Mouse (Mus musculus) 3T3-L1 (cell line): ENCODE results near the gene Lrrc51.
A peak's percentile ranks its signal among the peaks of the same experiment; 100 is the strongest.

Experiments
- DNase-seq: peaks from one replicate; pipeline ENCODE4 v3.0.0-alpha.2; 2015; ENCODE audit warnings: low read depth, low spot score

Gene Lrrc51

GRCm38 (mm10) chr7:101884160-101884559 lies 49.5 kb downstream of the Lrrc51 start:
- DNase-seq, result no peak

DNA sequence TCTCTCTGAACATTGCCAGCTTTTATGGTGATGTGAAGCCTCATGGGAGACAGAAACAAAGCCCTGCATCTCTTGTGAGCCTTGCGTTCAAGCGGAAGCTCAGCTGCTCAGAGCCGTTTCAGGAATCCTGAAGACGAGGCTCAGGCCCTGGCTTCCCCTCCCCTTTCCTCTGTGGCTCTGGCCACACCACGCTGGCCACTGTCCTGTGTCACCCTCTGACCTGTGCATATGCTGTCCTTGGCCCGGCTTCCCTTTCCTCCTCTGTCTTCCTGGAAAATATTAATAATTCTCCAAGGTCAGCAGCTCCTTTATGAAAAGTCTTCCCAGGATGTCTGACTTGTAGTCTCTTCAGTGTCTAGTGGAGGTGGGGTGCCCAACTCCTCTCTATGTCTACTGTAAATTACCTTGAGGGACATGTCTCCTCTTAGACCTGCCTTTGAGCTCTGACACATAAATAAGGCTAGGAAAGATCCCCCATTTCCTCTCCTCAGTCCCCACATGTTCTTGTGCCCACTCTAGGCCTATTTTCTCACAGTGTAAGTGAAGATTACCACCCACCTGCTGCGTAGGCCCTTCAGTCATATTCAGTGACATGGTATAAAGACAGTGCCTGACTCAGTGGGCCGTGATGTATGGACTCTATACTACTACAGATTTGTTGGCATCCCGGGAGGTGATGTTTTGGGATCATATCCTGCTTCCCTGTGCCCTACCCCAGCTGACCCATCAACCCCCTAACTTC lies 51.1 kb downstream of the Lrrc51 start:
- no peak for DNase-seq

- no peak for DNase-seq
These were observed 52.8 kb downstream of the Lrrc51 start for GRCm38 (mm10) chr7:101880855-101881254.

DNA sequence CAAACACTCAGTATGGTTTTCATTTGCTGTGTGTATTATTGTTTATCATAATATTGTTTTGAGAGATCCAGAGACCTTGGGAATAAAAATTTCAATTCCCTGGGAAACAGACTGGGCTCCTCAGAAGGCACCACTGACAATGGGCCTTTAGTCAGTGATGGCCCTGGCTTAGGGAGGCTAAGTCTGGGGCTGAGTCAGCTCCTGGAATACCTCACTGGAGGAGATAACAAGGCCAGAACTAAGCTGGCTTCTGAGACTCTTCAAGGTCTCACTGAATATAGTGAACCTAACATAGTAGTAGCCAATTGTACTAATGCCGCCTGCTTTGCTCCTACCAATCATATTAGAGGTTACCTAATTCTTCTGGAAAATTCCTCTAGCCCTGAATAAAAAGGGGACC lies 57.7 kb downstream of the Lrrc51 start:
- no peak for DNase-seq

DNA sequence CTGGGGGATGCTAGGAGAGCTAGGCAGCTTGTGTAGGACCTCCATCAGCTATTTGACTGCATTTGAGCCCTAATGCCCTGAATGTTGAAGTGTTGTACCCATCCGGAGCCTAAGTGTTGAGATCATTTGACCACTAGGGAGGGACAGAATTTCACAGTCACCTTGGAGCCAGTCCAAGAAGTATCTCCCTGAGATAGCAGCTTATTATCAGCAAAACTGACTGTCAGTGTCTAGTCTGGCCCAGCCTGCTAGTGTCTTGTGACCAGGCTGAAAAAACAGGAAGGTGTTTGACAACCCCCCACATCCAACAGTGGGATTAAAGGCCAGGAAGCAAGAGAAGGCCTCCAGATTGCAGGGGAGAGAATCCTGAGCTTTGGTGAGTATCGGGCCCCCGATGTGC lies 62.4 kb downstream of the Lrrc51 start:
- peak; percentile 15 for DNase-seq

DNA sequence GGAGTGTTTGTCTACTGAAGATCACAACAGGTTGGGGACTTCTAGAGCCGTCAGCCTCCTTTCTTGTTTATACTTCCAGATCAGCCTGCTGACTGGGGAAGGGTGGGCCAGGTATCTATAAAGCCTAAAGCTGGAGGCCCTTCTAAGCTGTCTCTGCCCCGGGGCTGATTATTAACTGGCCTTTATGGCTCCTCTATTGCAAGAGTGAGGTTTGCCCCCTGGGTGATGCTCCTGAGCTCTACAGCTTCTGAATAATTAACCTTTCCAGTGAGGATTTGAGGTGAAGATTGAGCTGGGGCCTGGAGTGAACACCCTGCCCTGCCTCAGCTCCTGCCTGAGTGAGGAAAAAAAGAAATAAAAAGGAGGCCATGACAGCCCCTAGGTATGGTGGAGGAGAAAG lies 63.1 kb downstream of the Lrrc51 start, which contains the start of gene Folr1:
Gene Folr1 (minus strand): TSS at position 160 of the 400 bp plus-strand sequence.
- no peak for DNase-seq

- DNase-seq, result no peak
These were observed 64.6 kb downstream of the Lrrc51 start for GRCm38 (mm10) chr7:101869163-101869500.

- DNase-seq, result no peak
These were observed 65.2 kb downstream of the Lrrc51 start for GRCm38 (mm10) chr7:101868241-101869162.

DNA sequence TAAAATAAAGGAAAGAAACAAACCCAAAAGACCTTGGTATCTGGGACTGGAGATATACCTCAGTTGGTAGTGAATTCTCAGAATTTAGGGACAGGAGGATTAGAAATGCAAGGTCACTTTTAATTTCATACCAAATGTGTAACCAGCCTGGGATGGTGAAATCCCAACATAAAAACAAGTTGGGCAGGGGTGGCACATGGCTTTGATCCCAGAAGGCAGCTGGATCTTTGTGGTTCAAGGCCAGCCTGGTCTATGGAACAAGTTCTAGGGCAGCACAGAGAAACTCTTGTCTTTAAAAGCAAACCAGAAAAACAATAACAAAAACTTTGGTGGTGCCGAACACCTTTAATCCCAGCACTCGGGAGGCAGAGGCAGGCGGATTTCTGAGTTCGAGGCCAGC lies 66.2 kb downstream of the Lrrc51 start:
- no peak for DNase-seq

GRCm38 (mm10) chr7:101866491-101867265 lies 67.0 kb downstream of the Lrrc51 start:
- DNase-seq, result no peak

DNA sequence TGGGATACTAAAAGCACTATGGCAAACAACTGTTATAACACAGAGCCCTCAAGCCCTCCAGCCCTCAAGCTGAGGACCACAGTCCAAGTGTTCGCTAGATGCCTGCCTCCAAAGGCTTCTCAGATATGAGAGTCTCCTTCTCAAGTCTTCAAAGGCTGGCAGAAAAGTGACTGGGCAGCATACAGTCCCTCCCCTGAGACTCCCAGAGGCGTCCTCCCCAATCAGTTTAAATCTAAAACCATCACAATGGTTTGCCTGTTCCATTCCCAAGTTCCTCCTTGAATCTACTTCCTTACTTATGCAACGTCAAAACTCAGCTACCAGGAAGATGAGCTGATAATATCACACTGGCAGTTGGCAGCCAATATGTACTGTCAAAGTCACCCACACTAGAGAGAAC lies 70.3 kb downstream of the Lrrc51 start, which contains the start of gene Anapc15:
Gene Anapc15 (plus strand): TSS at position 301 of the 400 bp plus-strand sequence.
- DNase-seq, result no peak
